Mouse (Mus musculus) spleen, postnatal 14 days (tissue): Measurements from ENCODE around the gene Afm.
A peak's percentile ranks its signal among the peaks of the same experiment; 100 is the strongest.

Source experiments
- DNase-seq, 2 experiments: peaks; one replicate each; pipeline ENCODE4 v3.0.0; 2021 to 2022; ENCODE audit warnings: low spot score in 2 of 2

Afm gene

GRCm38 (mm10) chr5:90518356-90519100, at the start of gene Afm:
Afm (plus strand) TSS chr5:90518932.
- no peak for DNase-seq

GRCm38 (mm10) chr5:90470836-90471235, 47.9 kb upstream of the Afm start:
- no peak for DNase-seq

GRCm38 (mm10) chr5:90473902-90474301, 44.8 kb upstream of the Afm start:
- no peak for DNase-seq

- no peak for DNase-seq
Observed at GRCm38 (mm10) chr5:90474369-90474768, 44.4 kb upstream of the Afm start.

GRCm38 (mm10) chr5:90476741-90477140, 42.0 kb upstream of the Afm start:
- DNase-seq = no peak

- no peak for DNase-seq
Observed at GRCm38 (mm10) chr5:90477308-90478140, 41.2 kb upstream of the Afm start.

GRCm38 (mm10) chr5:90478886-90479285, 39.8 kb upstream of the Afm start:
- no peak for DNase-seq

GRCm38 (mm10) chr5:90485597-90485996, 33.1 kb upstream of the Afm start:
- no peak for DNase-seq

GRCm38 (mm10) chr5:90488323-90488722, 30.4 kb upstream of the Afm start:
- DNase-seq = no peak

GRCm38 (mm10) chr5:90490518-90490917, 28.2 kb upstream of the Afm start, which contains the start of gene Afp:
Afp (plus strand) TSS chr5:90490737.
- DNase-seq = no peak

GRCm38 (mm10) chr5:90492440-90492839, 26.3 kb upstream of the Afm start:
- DNase-seq = peak in 1 of 2 experiments; percentile 18

- DNase-seq = no peak
Observed at GRCm38 (mm10) chr5:90494308-90494707, 24.4 kb upstream of the Afm start.

GRCm38 (mm10) chr5:90499509-90499908, 19.2 kb upstream of the Afm start:
- DNase-seq = no peak

- peak; percentile 37 to 59 for DNase-seq
Observed at GRCm38 (mm10) chr5:90500714-90501113, 18.0 kb upstream of the Afm start.

- no peak for DNase-seq
Observed at GRCm38 (mm10) chr5:90501752-90502151, 17.0 kb upstream of the Afm start.

- DNase-seq = no peak
Observed at GRCm38 (mm10) chr5:90504742-90505141, 14.0 kb upstream of the Afm start.

GRCm38 (mm10) chr5:90506507-90506906, 12.2 kb upstream of the Afm start:
- DNase-seq = no peak

GRCm38 (mm10) chr5:90507411-90507949, 11.3 kb upstream of the Afm start:
- no peak for DNase-seq

GRCm38 (mm10) chr5:90509828-90510592, 8.7 kb upstream of the Afm start:
- DNase-seq = no peak

- no peak for DNase-seq
Observed at GRCm38 (mm10) chr5:90512288-90512955, 6.3 kb upstream of the Afm start.

- no peak for DNase-seq
Observed at GRCm38 (mm10) chr5:90515561-90515960, 3.2 kb upstream of the Afm start.
